Mouse (Mus musculus) layer of hippocampus, postnatal 10 days (tissue): ENCODE measurements around the gene Plch2. TPM values are rescaled to one million over a fixed set of nuclear protein-coding genes. Genes with fewer than 3 reads are reported as not detected.

Source experiments
- DNase-seq, 2 experiments: peaks; one replicate each; pipeline ENCODE4 v3.0.0; 2021; ENCODE audit warnings: low spot score in 2 of 2
- total RNA-seq, 2 experiments: library from RNA; stranded (reverse); gene quantifications; 2 replicates each; pipeline ENCODE4 v1.2.3; 2021

The Plch2 gene
- total RNA-seq, 2 experiments from 2014 or later = 61.7 to 64.3 TPM

- DNase-seq = no peak
Measured at GRCm38 (mm10) chr4:154935788-154936187, 120.8 kb downstream of the Plch2 start.

- no peak for DNase-seq
Measured at GRCm38 (mm10) chr4:154934800-154935199, 121.8 kb downstream of the Plch2 start.

GRCm38 (mm10) chr4:154933306-154933907 is 123.2 kb downstream of the Plch2 start:
- no peak for DNase-seq

Other genes with a start within 250 kb of the Plch2 start
- 1 to 10 TPM; 3.7 to 4.9 TPM for gene Ttc34, start 219.3 kb downstream of the Plch2 start, total RNA-seq
- under 1 TPM; 0.22 to 0.23 TPM for gene Mmel1, start 187.2 kb downstream of the Plch2 start, total RNA-seq
- gene Fam213b, start 157.6 kb downstream of the Plch2 start, total RNA-seq = 10 to 100 TPM; 36.2 to 39.0 TPM
- gene Tnfrsf14, start 128.2 kb downstream of the Plch2 start, total RNA-seq = 1 to 10 TPM; 1.0 to 1.7 TPM
- 10 to 100 TPM; 75.7 to 81.7 TPM for gene Hes5, start 95.9 kb downstream of the Plch2 start, total RNA-seq
- 10 to 100 TPM; 26.9 to 31.9 TPM for gene Pank4, start 92.7 kb downstream of the Plch2 start, total RNA-seq
- 10 to 100 TPM; 20.3 to 23.0 TPM for gene Pex10, start 10.2 kb upstream of the Plch2 start, total RNA-seq
- 10 to 100 TPM; 67.0 to 69.1 TPM for gene Rer1, start 29.6 kb upstream of the Plch2 start, total RNA-seq
- 10 to 100 TPM; 17.8 to 20.6 TPM for gene Morn1, start 29.8 kb upstream of the Plch2 start, total RNA-seq
- 100 to 1,000 TPM; 118 TPM for gene Ski, start 165.8 kb upstream of the Plch2 start, total RNA-seq
- gene Faap20, start 193.0 kb upstream of the Plch2 start, total RNA-seq = 10 to 100 TPM; 22.2 to 24.3 TPM